Mouse (Mus musculus): ENCODE measurements at regions not wholly inside any gene's neighbourhood (a gene's known extent, or its start where the extent isn't known, plus 50 kb on each side); places are given as distances from the start of the nearest gene placed in this dataset.

DNA sequence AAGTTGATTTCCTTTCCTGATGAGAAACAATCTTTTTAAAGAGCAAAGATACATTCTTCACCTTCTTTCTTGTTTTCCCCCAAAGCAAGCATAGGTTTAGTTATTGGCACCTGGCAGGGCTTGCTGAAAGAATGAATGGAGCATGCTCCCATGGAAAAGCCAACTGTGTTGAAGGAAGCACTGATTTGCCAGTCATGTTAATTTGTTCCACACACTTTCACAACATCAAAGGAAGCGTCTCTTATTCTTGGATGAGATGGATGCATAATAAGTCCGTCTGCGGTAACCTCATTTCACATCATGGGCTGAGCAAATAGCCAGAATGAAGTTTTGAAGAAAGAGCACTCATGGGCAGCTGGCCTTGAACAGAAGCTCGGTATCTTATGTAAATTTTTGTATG, 270.4 kb downstream of the Bckdhb start:
- TF ChIP-seq CTCF (IDR thresholded peaks at IDR 0.05; ENCODE audit: extremely low read depth, insufficient read length, insufficient replicate concordance, low read depth, low read length): no peak
- TF ChIP-seq POLR2A (IDR thresholded peaks at IDR 0.05; ENCODE audit: low read depth, low read length): no peak

Data from small intestine, adult 2 months (tissue).